Mouse (Mus musculus): Measurements from ENCODE around the gene Samd14.
"Not testable (repeated sequence)": the region's sequence is repeated elsewhere in the genome, so short reads cannot be mapped to it uniquely, and the experiment has no call there.

Samd14 gene

DNA sequence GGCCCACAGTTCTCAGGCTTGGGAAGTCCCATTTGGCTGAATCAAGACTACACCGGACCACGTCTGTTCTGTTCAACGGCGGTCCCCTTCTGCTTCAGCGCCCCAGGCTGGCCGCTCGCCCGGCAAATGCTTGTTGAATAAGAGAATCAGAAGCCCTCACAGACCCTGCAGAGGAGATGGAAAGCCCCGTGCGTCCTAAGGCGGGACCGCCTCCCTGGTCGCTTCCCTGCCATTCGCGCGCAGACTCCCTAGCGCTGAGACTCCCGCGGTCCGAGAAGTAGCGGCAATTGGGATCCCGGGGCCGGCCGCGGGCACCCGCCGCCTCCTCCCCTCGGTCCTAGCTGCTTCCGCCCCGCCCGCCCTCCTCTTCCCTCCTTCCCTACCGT, at the start of gene Samd14:
TSS of gene Samd14 (plus strand) at position 251 of the 386 bp plus-strand sequence.
- DNase-seq (ENCODE audit: low read depth, low spot score) = peak; percentile 32

DNA sequence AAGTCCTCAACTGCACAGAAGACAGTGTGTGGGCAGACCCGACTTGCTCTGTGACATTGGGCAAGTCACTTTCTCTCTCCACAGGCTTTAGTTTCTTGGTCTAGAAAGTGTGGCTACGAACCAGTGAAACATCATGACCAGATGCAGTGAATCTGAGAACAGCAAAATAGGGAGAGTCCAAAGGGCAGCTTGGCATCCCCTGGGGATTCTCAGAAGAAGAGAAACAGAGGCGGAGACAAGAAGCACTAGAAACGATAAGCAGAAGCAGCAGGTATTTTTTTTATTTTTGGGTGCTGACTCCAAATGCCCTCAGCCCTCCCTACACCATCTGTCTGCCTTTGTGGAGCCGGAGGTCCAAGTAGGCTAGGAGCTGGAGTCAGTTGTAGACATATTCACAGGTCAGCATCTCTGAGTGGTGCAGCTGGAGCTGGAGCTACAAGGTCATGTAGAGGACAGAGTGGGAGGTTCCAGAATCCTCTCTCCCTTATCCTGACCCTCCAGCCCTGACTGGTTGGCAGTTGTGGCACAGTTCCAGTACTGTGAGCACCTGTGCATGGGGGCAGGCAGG, 47.1 kb upstream of the Samd14 start:
- DNase-seq (ENCODE audit: low read depth, low spot score) = peak; percentile 56

DNA sequence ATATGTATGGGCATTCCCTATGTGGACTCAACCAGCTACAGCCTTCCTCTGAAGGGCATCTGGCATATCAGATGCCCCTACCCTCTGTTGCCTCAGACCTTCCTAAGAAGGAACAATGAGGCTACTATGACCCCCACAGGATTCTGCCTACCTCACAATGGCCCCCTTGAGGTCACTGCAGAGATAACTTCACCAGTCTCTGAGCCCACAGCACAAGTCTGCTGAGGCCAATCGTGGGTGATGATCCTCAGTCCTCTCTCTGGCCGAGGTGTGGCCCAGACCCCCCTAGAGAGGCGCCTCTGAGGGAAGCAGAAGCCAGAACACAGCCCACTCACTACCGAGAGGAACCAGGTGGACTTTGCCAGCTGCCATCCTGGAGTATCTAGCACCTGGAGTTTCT, 42.3 kb upstream of the Samd14 start, which contains the start of gene Hils1:
TSS of gene Hils1 (plus strand) at position 175 of the 400 bp plus-strand sequence.
- no peak for DNase-seq (ENCODE audit: low read depth, low spot score)

DNA sequence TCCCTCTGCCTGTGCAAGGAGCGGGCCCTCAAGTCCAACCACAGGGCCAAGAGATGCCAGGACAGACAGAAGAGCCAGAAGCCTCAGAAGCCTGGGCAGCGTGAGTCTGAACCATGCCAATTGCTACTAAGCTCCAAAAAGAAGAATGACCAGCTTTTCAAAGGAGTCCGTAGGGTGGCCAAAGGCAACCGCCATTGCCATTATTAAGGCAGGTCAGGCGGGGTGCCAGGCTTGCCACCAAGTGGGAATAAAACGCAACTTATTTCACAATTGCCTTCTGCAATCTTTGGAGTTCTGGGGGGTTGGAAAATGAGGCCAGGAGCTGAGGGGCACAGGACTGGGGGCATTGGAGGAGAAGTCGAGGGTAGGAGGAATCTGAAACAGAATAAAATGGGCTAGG, 41.5 kb upstream of the Samd14 start:
- no peak for DNase-seq (ENCODE audit: low read depth, low spot score)

DNA sequence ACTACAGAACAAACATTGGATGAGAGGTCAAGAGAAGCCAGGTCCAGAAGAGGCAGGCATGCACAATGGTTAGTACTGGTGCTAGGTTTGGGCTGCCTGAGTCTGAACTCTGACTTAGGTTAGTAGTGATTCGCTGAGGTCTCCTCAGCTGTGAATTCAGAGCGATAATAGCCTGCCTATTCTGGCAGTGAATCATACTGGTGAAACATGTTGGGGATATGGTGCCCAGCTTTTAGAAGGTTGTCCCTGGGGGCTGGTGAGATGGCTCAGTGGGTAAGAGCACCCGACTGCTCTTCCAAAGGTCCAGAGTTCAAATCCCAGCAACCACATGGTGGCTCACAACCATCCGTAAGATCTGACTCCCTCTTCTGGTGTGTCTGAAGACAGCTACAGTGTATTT, 40.0 kb upstream of the Samd14 start:
- not testable (repeated sequence) for DNase-seq (ENCODE audit: low read depth, low spot score)

- peak; percentile 61 for DNase-seq (ENCODE audit: low read depth, low spot score)
These were observed 39.3 kb upstream of the Samd14 start for GRCm38 (mm10) chr11:94970210-94970943.

GRCm38 (mm10) chr11:94971895-94972615, 37.6 kb upstream of the Samd14 start:
- peak; percentile 43 for DNase-seq (ENCODE audit: low read depth, low spot score)

- DNase-seq (ENCODE audit: low read depth, low spot score) = no peak
These were observed 36.8 kb upstream of the Samd14 start for GRCm38 (mm10) chr11:94972887-94973286.

GRCm38 (mm10) chr11:94973313-94973712, 36.4 kb upstream of the Samd14 start:
- no peak for DNase-seq (ENCODE audit: low read depth, low spot score)

GRCm38 (mm10) chr11:94974951-94975350, 34.7 kb upstream of the Samd14 start:
- DNase-seq (ENCODE audit: low read depth, low spot score) = no peak

DNA sequence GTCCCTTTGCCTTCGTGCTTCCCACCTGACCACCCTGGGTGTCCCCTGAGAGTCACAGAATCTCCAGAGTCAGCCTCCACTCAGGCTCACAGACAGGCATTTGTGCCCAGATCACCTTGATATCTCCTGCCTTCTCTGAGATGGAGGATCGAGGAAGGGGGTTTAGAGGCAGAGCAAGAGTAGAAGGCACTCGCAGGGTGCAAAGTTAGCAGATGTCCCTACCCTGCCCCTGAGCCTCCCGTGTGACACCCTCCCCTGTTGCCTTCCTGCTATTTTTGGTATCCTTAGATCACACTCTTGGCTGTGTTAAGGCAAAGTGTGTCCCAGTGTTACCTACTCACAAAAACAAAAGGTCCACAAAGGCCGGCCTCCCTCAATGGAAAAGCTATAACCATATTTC, 33.5 kb upstream of the Samd14 start, which contains the start of gene Sgca:
TSS of gene Sgca (minus strand) at position 129 of the 400 bp plus-strand sequence.
- no peak for DNase-seq (ENCODE audit: low read depth, low spot score)

- DNase-seq (ENCODE audit: low read depth, low spot score) = no peak
These were observed 31.3 kb upstream of the Samd14 start for GRCm38 (mm10) chr11:94978178-94978915.

GRCm38 (mm10) chr11:94978947-94979346, 30.7 kb upstream of the Samd14 start:
- DNase-seq (ENCODE audit: low read depth, low spot score) = peak; percentile 94

- no peak for DNase-seq (ENCODE audit: low read depth, low spot score)
These were observed 30.1 kb upstream of the Samd14 start for GRCm38 (mm10) chr11:94979462-94980179.

- DNase-seq (ENCODE audit: low read depth, low spot score) = no peak
These were observed 24.5 kb upstream of the Samd14 start for GRCm38 (mm10) chr11:94985140-94985539.

DNA sequence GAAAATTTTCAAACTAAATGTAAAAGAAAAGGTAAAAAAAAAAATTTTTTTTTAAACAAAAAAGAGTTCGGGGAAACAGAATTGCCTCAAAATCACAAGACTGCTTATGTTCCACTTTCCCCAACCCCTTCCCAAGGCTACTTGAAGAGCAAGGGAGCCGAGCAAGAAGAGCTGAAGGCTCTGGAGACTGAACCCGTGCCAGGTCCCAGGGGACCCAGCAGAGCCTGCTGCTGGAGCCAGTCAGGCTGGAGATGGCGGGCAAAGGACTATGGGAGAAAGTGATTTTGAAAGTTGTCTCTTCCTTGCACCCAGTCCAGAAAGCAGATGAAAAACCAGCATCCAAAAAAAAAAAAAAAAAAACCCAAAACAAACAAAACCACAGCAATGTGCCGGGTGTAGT, 23.9 kb upstream of the Samd14 start:
- DNase-seq (ENCODE audit: low read depth, low spot score) = no peak

- DNase-seq (ENCODE audit: low read depth, low spot score) = no peak
These were observed 23.2 kb upstream of the Samd14 start for GRCm38 (mm10) chr11:94986435-94986834.

- DNase-seq (ENCODE audit: low read depth, low spot score) = no peak
These were observed 22.3 kb upstream of the Samd14 start for GRCm38 (mm10) chr11:94987341-94987740.

DNA sequence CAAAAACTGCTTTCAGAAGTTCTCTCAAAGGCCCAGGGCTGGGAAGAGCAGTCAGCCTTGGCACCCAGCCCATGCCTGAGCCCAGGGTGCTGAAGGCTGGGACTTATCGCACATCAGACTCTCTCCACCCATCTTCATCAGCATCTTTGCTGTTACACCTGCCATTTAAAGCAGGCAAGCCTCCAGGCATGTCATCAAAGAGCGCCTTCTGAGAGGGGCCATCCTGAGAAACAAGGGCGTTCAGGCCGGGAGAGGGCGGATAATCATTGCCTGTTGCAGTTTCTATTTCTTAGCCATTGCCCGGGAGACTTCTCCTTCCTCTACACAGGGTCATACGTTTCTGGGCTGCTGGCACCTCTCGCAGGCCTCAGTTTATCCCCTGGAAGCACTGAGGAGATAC, 21.8 kb upstream of the Samd14 start:
- DNase-seq (ENCODE audit: low read depth, low spot score) = no peak

DNA sequence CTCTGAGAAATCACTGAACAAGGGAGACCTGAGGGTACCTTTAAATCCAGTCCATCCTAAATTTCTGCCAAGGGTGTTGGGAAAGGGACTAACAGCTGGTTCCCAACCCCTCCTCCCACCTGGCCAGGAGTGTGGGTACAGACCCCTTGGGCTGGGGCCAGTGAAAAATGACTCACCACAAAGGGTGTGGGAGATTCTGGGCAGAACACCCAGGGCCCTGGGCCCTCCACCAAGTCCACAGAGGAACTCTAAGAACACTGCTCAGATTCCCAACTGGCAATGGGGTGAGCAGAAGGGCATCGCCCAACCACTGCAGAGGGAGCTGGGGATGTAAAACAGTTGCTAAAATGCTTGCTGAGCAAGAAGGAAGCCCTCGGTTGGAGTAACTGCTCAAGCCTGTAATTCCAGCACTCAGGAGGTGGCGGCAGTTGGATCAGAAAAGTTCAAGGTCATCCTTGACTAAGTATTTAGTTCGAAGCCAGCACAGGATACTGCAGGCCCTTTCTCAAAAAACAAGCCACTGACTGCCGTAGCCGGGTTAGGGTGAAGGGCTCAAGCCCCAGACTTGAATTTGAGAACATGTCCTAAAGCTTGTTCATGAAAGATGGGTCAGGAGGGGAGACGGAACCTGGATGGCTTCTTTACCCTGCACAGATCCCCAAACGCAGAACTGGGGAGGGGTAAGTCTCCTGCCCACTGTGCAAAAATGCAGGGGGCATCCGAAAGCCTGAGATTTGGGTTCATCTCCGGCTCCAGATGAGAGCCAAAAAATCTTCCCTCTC, 20.7 kb upstream of the Samd14 start:
- DNase-seq (ENCODE audit: low read depth, low spot score) = peak; percentile 41
